Mouse (Mus musculus) CH12.LX (cell line): ENCODE results near the gene Krtap3-1.

Experiments
- CHD1 ChIP-seq: IDR thresholded peaks from 2 replicates; pipeline ENCODE4 v1.6.1; 2012; ENCODE audit warnings: low read depth, low read length, improper control_type of control experiment, inconsistent platforms
- CTCF ChIP-seq, 2 experiments: IDR thresholded peaks in 1 of 2; conservative IDR thresholded peaks in 1 of 2; 2 replicates each; pipeline ENCODE4 v1.5.1; 2011 to 2012; ENCODE audit warnings: low read depth in 2 of 2, low read length in 2 of 2, improper control_type of control experiment in 1 of 2, inconsistent platforms in 1 of 2, mild to moderate bottlenecking in 1 of 2, moderate library complexity in 1 of 2
- EP300 ChIP-seq: IDR thresholded peaks from 2 replicates; pipeline ENCODE4 v1.6.1; 2011; ENCODE audit warnings: low read length, improper control_type of control experiment
- JUN ChIP-seq: IDR thresholded peaks from 2 replicates; pipeline ENCODE4 v1.6.1; 2011; ENCODE audit warnings: low read depth, mild to moderate bottlenecking, low read length, improper control_type of control experiment, moderate library complexity; ENCODE audit not compliant: insufficient read depth
- MAX ChIP-seq: IDR thresholded peaks from 2 replicates; pipeline ENCODE4 v1.6.1; 2011; ENCODE audit warnings: low read length, improper control_type of control experiment
- MXI1 ChIP-seq: IDR thresholded peaks from 2 replicates; pipeline ENCODE4 v1.6.1; 2011; ENCODE audit warnings: mild to moderate bottlenecking, low read depth, low read length, improper control_type of control experiment
- MYC ChIP-seq: IDR thresholded peaks from 2 replicates; pipeline ENCODE4 v1.6.1; 2011; ENCODE audit warnings: low read depth, mild to moderate bottlenecking, improper control_type of control experiment, low read length
- PAX5 ChIP-seq: IDR thresholded peaks from 2 replicates; pipeline ENCODE4 v1.6.1; 2012; ENCODE audit warnings: low read length, inconsistent platforms, mixed read lengths
- POLR2A ChIP-seq: IDR thresholded peaks from 2 replicates; pipeline ENCODE4 v1.6.1; 2011; ENCODE audit warnings: low read depth, mild to moderate bottlenecking, improper control_type of control experiment, low read length
- RAD21 ChIP-seq: IDR thresholded peaks from 2 replicates; pipeline ENCODE4 v1.6.1; 2011; ENCODE audit warnings: low read depth, mild to moderate bottlenecking, low read length, improper control_type of control experiment, moderate library complexity
- SMC3 ChIP-seq: IDR thresholded peaks from 2 replicates; pipeline ENCODE4 v1.6.1; 2011; ENCODE audit warnings: low read depth, low read length, improper control_type of control experiment
- ZKSCAN1 ChIP-seq: IDR thresholded peaks from 2 replicates; pipeline ENCODE4 v1.6.1; 2012; ENCODE audit warnings: low read depth, inconsistent platforms, low read length, improper control_type of control experiment, borderline replicate concordance

GRCm38 (mm10) chr11:99590981-99591380, 24.6 kb upstream of the Krtap3-1 start, which contains the start of gene Krtap1-3:
- no peak for TF ChIP-seq CTCF (conservative IDR thresholded peaks at IDR 0.05 in 1 of 2, IDR thresholded peaks at IDR 0.05 in 1 of 2; ENCODE audit: low read depth in 2 of 2, low read length in 2 of 2)
- no peak for TF ChIP-seq MYC
- no peak for TF ChIP-seq POLR2A
- no peak for TF ChIP-seq MXI1
- no peak for TF ChIP-seq RAD21
- TF ChIP-seq CHD1 = no peak
- no peak for TF ChIP-seq MAX
- TF ChIP-seq EP300 = no peak
- no peak for TF ChIP-seq ZKSCAN1
- no peak for TF ChIP-seq SMC3
- TF ChIP-seq PAX5 = no peak
- TF ChIP-seq JUN = no peak
